Mouse (Mus musculus): ENCODE data around the gene Phlda1. TPM values are rescaled to one million over a fixed set of nuclear protein-coding genes. Genes with fewer than 3 reads are reported as not detected.

Phlda1 gene
- 0.29 and 0.31 TPM in 2 replicates for polyA plus RNA-seq (2012)

DNA sequence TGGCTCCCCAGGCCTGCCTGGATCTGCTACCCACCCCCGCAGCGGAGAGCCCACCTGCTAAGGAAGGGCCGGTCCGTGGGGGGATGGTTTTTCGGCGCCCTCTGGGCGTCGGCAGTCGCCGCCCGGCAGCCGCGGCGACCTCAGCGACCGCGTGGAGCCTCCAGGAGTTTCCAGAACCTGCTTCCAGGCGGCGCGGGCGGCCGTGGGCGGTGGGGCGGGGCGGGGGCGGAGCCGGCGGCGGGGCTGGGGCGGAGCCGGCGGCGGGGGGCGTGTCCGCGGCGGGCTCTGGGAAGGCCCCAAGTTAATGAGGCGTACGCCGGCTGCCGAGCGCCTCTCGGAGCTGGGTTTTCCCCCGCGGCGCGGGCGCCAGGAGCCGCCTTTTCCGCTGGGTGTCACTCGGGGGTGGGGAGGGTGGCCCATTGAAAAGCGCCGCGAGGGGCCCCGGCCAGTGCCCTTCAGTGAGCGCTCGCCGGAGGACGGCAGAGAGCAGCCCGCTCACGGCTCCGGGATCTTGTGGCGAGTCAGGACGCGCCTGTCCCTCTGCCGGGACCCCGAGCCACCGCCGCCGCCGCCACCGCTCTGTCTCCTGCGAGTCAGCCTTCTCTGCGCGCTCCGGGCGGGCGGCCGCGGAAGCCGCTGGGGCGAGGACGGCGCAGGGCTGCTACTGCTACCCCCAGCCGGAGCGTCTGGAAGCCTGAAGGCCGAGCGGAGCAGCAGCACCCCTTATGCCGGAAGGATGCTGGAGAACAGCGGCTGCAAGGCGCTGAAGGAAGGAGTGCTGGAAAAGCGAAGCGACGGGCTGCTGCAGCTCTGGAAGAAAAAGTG lies at the start of gene Phlda1:
Gene Phlda1, plus strand, starts transcription at position 186 of the 825 bp plus-strand sequence.
- no peaks in the 10 kb centered on the region for H3K36me3 ChIP-seq (ENCODE audit: control insufficient read depth)
- H3K4me1 ChIP-seq (ENCODE audit: control insufficient read depth) = peaks cover 25% of the 10 kb centered on the region
- peaks cover 5% of the 10 kb centered on the region; the same call in 1 of the 2 replicates for H3K9me3 ChIP-seq (ENCODE audit: control insufficient read depth, low read length)
- H3K4me3 ChIP-seq (replicated peaks) = peak within 1 kb of the TSS; percentile 67
- TF ChIP-seq TAL1 (IDR thresholded peaks at IDR 0.05; ENCODE audit: low read length) (no peak), GATA1 (IDR thresholded peaks at IDR 0.05; ENCODE audit: low read length) (no peak)
- H3K27me3 ChIP-seq (ENCODE audit: control insufficient read depth) = peaks cover 68% of the 10 kb centered on the region

DNA sequence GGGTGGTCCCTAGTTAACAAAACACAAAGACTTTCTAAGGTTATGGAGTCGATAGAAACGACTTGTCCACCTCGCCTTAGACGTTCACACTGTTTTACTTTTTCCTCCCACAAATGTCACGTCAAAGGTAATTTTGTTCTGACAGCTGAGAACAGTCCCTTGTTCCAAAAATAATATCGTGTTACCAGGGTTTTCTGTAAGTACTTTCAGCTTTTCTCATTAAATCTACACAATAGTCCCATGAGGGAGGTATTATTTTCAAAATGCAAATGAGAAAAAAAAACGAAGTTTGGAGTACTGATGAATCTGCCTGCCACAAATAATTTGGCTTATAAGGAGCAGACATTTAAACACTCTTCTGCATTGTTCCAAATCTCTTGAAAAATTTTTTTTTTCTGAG lies 48.0 kb upstream of the Phlda1 start:
- Histone ChIP-seq H3K27me3 (ENCODE audit: control insufficient read depth) (no peaks in the 10 kb centered on the region), H3K36me3 (ENCODE audit: control insufficient read depth) (no peaks in the 10 kb centered on the region), H3K4me1 (ENCODE audit: control insufficient read depth) (no peaks in the 10 kb centered on the region), H3K4me3 (replicated peaks) (no peak overlapping the region), H3K9me3 (ENCODE audit: control insufficient read depth, low read length) (no peaks in the 10 kb centered on the region)
- no peak for TF ChIP-seq GATA1 (IDR thresholded peaks at IDR 0.05; ENCODE audit: low read length)
- TF ChIP-seq TAL1 (IDR thresholded peaks at IDR 0.05; ENCODE audit: low read length) = no peak

DNA sequence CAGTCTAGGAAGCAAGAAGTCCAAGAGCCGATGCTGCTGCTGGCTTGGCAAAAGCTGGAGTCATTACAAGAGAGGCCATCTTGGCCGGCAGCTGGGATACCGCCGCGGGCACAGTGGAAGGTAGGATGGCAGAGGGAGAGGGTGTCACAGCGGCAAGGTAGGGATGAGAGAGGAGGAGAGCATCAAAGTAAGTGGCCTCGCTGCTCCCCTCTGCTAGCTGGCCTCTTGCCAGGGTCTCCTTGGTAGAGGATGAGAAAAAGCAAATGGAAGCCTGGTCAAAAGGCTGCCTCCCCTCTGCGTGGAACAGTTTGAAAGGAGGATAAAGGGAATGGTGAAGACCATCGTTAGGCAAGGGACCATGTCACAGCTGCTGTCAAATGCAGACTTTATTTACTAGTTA lies 47.0 kb upstream of the Phlda1 start:
- no peaks in the 10 kb centered on the region for H3K4me1 ChIP-seq (ENCODE audit: control insufficient read depth)

DNA sequence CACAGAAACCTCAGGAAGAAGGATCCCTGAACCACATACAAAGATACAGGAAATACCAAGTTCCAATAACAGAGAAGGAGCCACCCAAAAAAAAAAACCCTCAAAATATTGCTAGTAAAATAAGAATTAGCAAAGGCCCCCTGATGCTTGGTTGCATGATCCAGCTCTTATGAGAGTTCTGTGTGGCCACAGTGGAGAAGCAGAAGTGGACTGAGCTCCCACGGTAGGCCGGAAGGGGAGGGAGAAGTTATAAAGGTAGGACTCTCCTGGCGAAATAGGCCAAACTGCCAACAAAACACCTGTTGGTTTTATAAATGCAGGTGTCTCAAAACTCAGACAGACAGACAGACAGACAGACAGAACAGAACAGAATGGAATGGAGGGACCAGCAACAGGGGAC lies 46.2 kb upstream of the Phlda1 start:
- TF ChIP-seq TAL1 (IDR thresholded peaks at IDR 0.05; ENCODE audit: low read length) (no peak), GATA1 (IDR thresholded peaks at IDR 0.05; ENCODE audit: low read length) (no peak)
- Histone ChIP-seq H3K4me3 (replicated peaks) (no peak overlapping the region), H3K27me3 (ENCODE audit: control insufficient read depth) (no peaks in the 10 kb centered on the region), H3K4me1 (ENCODE audit: control insufficient read depth) (no peaks in the 10 kb centered on the region), H3K36me3 (ENCODE audit: control insufficient read depth) (no peaks in the 10 kb centered on the region), H3K9me3 (ENCODE audit: control insufficient read depth, low read length) (no peaks in the 10 kb centered on the region)

More for the DNA sequence above, 47.0 kb upstream of the Phlda1 start:
- H3K27me3 ChIP-seq (ENCODE audit: control insufficient read depth) = no peaks in the 10 kb centered on the region
- H3K9me3 ChIP-seq (ENCODE audit: control insufficient read depth, low read length) = no peaks in the 10 kb centered on the region
- no peak overlapping the region for H3K4me3 ChIP-seq (replicated peaks)
- no peaks in the 10 kb centered on the region for H3K36me3 ChIP-seq (ENCODE audit: control insufficient read depth)
- no peak for TF ChIP-seq TAL1 (IDR thresholded peaks at IDR 0.05; ENCODE audit: low read length)
- no peak for TF ChIP-seq GATA1 (IDR thresholded peaks at IDR 0.05; ENCODE audit: low read length)

DNA sequence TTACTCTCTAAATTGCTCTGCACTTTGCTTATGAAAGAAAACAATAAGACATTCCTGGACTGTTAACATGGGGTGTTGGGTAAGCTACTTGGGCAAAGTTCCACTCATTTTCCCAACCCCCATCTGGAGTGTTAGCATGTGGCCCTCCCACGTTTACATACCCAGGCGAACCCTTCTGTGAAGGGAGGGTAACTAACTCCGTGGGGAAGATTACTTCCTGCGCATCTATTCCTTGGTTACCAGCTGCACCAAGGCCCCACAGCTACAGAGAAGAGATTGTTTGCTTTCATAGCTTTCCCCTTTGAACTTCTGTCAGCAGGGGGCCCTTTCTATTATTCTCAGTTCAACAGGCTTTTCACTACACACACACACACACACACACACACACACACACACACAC lies 45.7 kb upstream of the Phlda1 start:
- no peaks in the 10 kb centered on the region for H3K36me3 ChIP-seq (ENCODE audit: control insufficient read depth)
- no peaks in the 10 kb centered on the region for H3K27me3 ChIP-seq (ENCODE audit: control insufficient read depth)
- no peak overlapping the region for H3K4me3 ChIP-seq (replicated peaks)
- TF ChIP-seq TAL1 (IDR thresholded peaks at IDR 0.05; ENCODE audit: low read length) (no peak), GATA1 (IDR thresholded peaks at IDR 0.05; ENCODE audit: low read length) (no peak)
- H3K4me1 ChIP-seq (ENCODE audit: control insufficient read depth) = peaks cover 2% of the 10 kb centered on the region
- H3K9me3 ChIP-seq (ENCODE audit: control insufficient read depth, low read length) = no peaks in the 10 kb centered on the region

DNA sequence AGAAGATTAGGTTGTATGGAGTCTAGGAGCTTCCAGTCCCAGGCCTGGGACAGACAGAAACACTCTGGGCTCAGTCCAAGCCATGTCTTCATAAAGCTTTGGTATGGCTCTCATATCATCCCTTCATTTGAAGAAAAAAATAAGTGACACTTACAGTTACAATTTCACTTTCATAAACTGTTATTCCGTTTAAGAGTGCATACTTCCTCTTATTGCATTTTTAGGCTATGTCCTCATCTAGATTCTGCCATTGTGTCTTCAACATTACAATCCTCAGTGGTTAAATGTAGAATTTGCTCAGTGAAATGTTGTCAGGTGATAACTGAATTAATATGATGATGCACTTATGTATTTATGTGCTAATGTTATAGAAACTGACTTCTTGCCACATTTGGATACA lies 41.3 kb upstream of the Phlda1 start:
- TF ChIP-seq GATA1 (IDR thresholded peaks at IDR 0.05; ENCODE audit: low read length) (no peak), TAL1 (IDR thresholded peaks at IDR 0.05; ENCODE audit: low read length) (no peak)
- Histone ChIP-seq H3K27me3 (ENCODE audit: control insufficient read depth) (no peaks in the 10 kb centered on the region), H3K36me3 (ENCODE audit: control insufficient read depth) (no peaks in the 10 kb centered on the region), H3K9me3 (ENCODE audit: control insufficient read depth, low read length) (no peaks in the 10 kb centered on the region), H3K4me3 (replicated peaks) (no peak overlapping the region), H3K4me1 (ENCODE audit: control insufficient read depth) (peaks cover 6% of the 10 kb centered on the region)

DNA sequence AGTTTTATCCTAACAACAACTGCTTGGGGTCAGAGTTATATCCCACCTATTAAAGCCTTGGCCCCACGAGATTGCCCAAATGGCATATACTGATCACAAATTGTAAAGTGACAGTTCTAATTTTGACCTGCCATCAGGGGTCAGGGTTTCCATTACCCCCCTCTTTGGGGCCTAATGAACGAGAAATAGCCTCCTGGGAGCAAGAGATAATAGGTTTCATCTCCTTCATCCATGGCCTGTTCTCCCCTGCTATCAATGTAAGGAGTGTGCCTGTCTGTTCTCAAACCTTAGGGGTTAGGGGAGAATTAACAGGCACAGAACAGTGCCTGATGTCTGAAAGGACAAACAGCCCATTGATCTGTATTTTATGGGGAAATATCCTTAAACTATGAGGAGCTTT lies 40.7 kb upstream of the Phlda1 start:
- TF ChIP-seq TAL1 (IDR thresholded peaks at IDR 0.05; ENCODE audit: low read length) (no peak), GATA1 (IDR thresholded peaks at IDR 0.05; ENCODE audit: low read length) (no peak)
- Histone ChIP-seq H3K27me3 (ENCODE audit: control insufficient read depth) (no peaks in the 10 kb centered on the region), H3K9me3 (ENCODE audit: control insufficient read depth, low read length) (no peaks in the 10 kb centered on the region), H3K4me3 (replicated peaks) (no peak overlapping the region), H3K36me3 (ENCODE audit: control insufficient read depth) (no peaks in the 10 kb centered on the region), H3K4me1 (ENCODE audit: control insufficient read depth) (peaks cover 6% of the 10 kb centered on the region)

DNA sequence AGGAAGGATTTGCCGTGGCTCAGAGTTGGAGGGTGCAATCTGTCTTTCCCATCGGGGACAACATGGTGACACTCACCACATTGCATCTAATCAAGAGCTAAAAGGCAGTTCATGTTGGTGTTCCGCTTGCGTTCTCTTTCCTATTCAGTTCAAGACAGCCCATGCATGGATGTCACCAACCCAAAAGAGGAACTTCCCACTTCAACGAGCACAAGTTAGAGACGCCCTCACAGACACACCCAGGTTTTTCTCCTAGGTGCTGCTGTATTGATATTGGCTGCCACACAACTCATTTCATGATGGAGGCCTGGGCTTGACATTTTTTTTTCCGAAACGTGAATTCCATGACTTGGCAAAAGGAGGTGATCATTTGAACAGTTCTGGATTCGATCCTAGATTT lies 34.9 kb upstream of the Phlda1 start:
- Histone ChIP-seq H3K36me3 (ENCODE audit: control insufficient read depth) (peaks cover 10% of the 10 kb centered on the region), H3K27me3 (ENCODE audit: control insufficient read depth) (peaks cover 7% of the 10 kb centered on the region), H3K4me1 (ENCODE audit: control insufficient read depth) (peaks cover 42% of the 10 kb centered on the region), H3K4me3 (replicated peaks) (no peak overlapping the region), H3K9me3 (ENCODE audit: control insufficient read depth, low read length) (no peaks in the 10 kb centered on the region)
- TF ChIP-seq GATA1 (IDR thresholded peaks at IDR 0.05; ENCODE audit: low read length) (no peak), TAL1 (IDR thresholded peaks at IDR 0.05; ENCODE audit: low read length) (no peak)

DNA sequence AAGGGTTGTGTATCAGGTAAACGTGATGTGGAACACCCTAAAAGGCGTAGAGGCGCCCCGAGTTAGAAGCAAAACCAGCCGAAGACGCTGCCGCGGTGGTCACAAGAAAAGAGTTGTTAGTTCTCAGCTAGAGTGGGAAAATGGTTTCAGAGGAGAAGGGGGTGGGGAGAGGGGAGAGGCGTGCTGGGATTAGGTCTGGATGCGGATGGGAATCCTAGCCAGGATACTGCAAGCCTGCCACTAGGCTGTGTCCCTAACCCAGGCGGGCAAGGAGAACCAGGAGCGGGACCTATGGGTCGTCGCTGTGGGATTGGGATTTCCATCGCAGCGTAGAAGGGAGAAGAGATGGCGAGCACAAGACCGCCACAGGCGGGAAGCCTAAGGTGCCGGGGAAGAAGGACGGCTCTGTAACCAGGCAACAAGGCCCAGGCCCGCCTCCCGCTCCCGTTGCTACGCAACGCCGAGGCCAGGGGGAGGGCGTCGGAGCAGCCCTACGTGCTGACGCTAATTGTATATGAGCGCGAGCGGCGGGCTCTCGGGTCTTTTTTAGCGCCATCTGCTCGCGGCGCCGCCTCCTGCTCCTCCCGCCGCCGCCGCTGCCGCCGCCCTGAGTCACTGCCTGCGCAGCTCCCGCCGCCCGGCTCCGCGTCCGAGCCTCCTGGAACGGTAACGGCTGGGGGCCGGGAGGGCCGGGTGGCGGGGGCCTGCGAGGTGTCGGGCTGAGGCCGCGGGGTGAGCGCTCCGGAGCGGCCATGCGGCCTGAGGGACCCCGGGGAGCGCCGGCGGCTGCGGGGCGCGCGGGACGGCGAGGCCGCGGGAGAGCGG lies 33.2 kb upstream of the Phlda1 start, which contains the start of gene Nap1l1:
Gene Nap1l1, plus strand, starts transcription at position 538 of the 825 bp plus-strand sequence.
- TF ChIP-seq GATA1 (IDR thresholded peaks at IDR 0.05; ENCODE audit: low read length) (no peak), TAL1 (IDR thresholded peaks at IDR 0.05; ENCODE audit: low read length) (no peak)
- Histone ChIP-seq H3K4me1 (ENCODE audit: control insufficient read depth) (peaks cover 56% of the 10 kb centered on the region), H3K36me3 (ENCODE audit: control insufficient read depth) (peaks cover 25% of the 10 kb centered on the region)

More for the DNA sequence above, 33.2 kb upstream of the Phlda1 start, which contains the start of gene Nap1l1:
- Histone ChIP-seq H3K9me3 (ENCODE audit: control insufficient read depth, low read length) (no peaks in the 10 kb centered on the region), H3K27me3 (ENCODE audit: control insufficient read depth) (peaks cover 7% of the 10 kb centered on the region), H3K4me3 (replicated peaks) (peak within 1 kb of the TSS; percentile 94)

Measured in erythroblast, embryonic 14.5 days (primary cell).